Mouse (Mus musculus) CH12.LX (cell line): ENCODE results near the gene Dennd1a. TPM values are rescaled to one million over a fixed set of nuclear protein-coding genes. Genes with fewer than 3 reads are reported as not detected.

ENCODE experiments used
- DNase-seq: peaks from one replicate; pipeline ENCODE4 v3.0.0-alpha.2; 2013; ENCODE audit errors: extremely low read depth
- H3K27ac ChIP-seq: 2 replicates; pipeline ENCODE4 v1.5.1; 2012; ENCODE audit warnings: low read depth, mild to moderate bottlenecking, control low read depth, moderate library complexity; ENCODE audit not compliant: insufficient read depth
- H3K27me3 ChIP-seq: replicated peaks from 2 replicates; pipeline ENCODE3; 2012; ENCODE audit warnings: inconsistent platforms
- H3K36me3 ChIP-seq, 2 experiments: replicated peaks in 1 of 2; 2 replicates each; pipeline versions ENCODE3 to v1.6.1; 2012; ENCODE audit warnings: inconsistent platforms in 1 of 2, low read length in 1 of 2, mild to moderate bottlenecking in 1 of 2, mixed read lengths in 1 of 2, moderate library complexity in 1 of 2; ENCODE audit not compliant: control insufficient read depth in 1 of 2, insufficient read depth in 1 of 2
- H3K4me1 ChIP-seq, 2 experiments: 2 replicates each; pipeline ENCODE4 v1.6.1; 2012; ENCODE audit warnings: inconsistent platforms in 1 of 2, moderate library complexity in 1 of 2; ENCODE audit not compliant: insufficient read depth in 2 of 2, control insufficient read depth in 1 of 2
- H3K4me2 ChIP-seq: 2 replicates; pipeline ENCODE4 v1.6.1; 2012; ENCODE audit warnings: low read depth, mild to moderate bottlenecking, control low read depth; ENCODE audit not compliant: poor library complexity, insufficient read depth, severe bottlenecking
- H3K4me3 ChIP-seq, 3 experiments: fragments of 150-350 bp in 1 of 3; sonication (generic) in 1 of 3; replicated peaks in 1 of 3; 2 replicates each; pipeline versions ENCODE3 to v1.5.1; 2011 to 2012; ENCODE audit warnings: low read depth in 2 of 3, low read length in 2 of 3, mild to moderate bottlenecking in 2 of 3, moderate library complexity in 2 of 3, control low read depth in 1 of 3, improper control_type of control experiment in 1 of 3, inconsistent platforms in 1 of 3, mixed read lengths in 1 of 3; ENCODE audit not compliant: poor library complexity in 1 of 3
- H3K79me2 ChIP-seq: replicated peaks from 2 replicates; pipeline ENCODE4 v1.6.1; 2012; ENCODE audit warnings: mild to moderate bottlenecking, moderate library complexity; ENCODE audit not compliant: control insufficient read depth, poor library complexity, insufficient read depth, severe bottlenecking; ENCODE audit errors: extremely low read depth
- H3K9ac ChIP-seq: 2 replicates; pipeline ENCODE4 v1.6.1; 2012; ENCODE audit warnings: low read depth, mild to moderate bottlenecking, control low read depth, moderate library complexity; ENCODE audit not compliant: insufficient read depth
- H3K9me3 ChIP-seq: replicated peaks from 2 replicates; pipeline ENCODE3; 2012; ENCODE audit warnings: low read length, inconsistent platforms, mixed read lengths
- BHLHE40 ChIP-seq: IDR thresholded peaks from 2 replicates; pipeline ENCODE4 v1.6.1; 2011; ENCODE audit warnings: mild to moderate bottlenecking, low read depth, low read length, improper control_type of control experiment
- E2F4 ChIP-seq: IDR thresholded peaks from 2 replicates; pipeline ENCODE4 v1.6.1; 2011; ENCODE audit warnings: low read depth, low read length, improper control_type of control experiment; ENCODE audit not compliant: insufficient replicate concordance
- ELF1 ChIP-seq: IDR thresholded peaks from 2 replicates; pipeline ENCODE4 v1.6.1; 2014; ENCODE audit warnings: low read depth, mild to moderate bottlenecking, inconsistent platforms, low read length, improper control_type of control experiment
- EP300 ChIP-seq: IDR thresholded peaks from 2 replicates; pipeline ENCODE4 v1.6.1; 2011; ENCODE audit warnings: low read length, improper control_type of control experiment
- ETS1 ChIP-seq: conservative IDR thresholded peaks from 2 replicates; pipeline ENCODE4 v1.6.1; 2012; ENCODE audit warnings: low read depth, mild to moderate bottlenecking, inconsistent platforms, low read length, improper control_type of control experiment, moderate library complexity
- GABPA ChIP-seq: IDR thresholded peaks from 2 replicates; pipeline ENCODE4 v1.6.1; 2012; ENCODE audit warnings: low read depth, low read length, improper control_type of control experiment, inconsistent platforms; ENCODE audit not compliant: insufficient replicate concordance
- JUN ChIP-seq: IDR thresholded peaks from 2 replicates; pipeline ENCODE4 v1.6.1; 2011; ENCODE audit warnings: low read depth, mild to moderate bottlenecking, low read length, improper control_type of control experiment, moderate library complexity; ENCODE audit not compliant: insufficient read depth
- JUND ChIP-seq: conservative IDR thresholded peaks from 2 replicates; pipeline ENCODE4 v1.6.1; 2011; ENCODE audit warnings: low read depth, low read length, improper control_type of control experiment
- KAT2A ChIP-seq: IDR thresholded peaks from 2 replicates; pipeline ENCODE4 v1.6.1; 2012; ENCODE audit warnings: low read length, improper control_type of control experiment, inconsistent platforms; ENCODE audit not compliant: insufficient replicate concordance
- MAFK ChIP-seq: IDR thresholded peaks from 2 replicates; pipeline ENCODE4 v1.6.1; 2011; ENCODE audit warnings: low read length, improper control_type of control experiment; ENCODE audit not compliant: insufficient replicate concordance
- MAX ChIP-seq: IDR thresholded peaks from 2 replicates; pipeline ENCODE4 v1.6.1; 2011; ENCODE audit warnings: low read length, improper control_type of control experiment
- MAZ ChIP-seq: IDR thresholded peaks from 2 replicates; pipeline ENCODE4 v1.6.1; 2012; ENCODE audit warnings: low read depth, mild to moderate bottlenecking, inconsistent platforms, low read length, improper control_type of control experiment, moderate library complexity
- MEF2A ChIP-seq: IDR thresholded peaks from 2 replicates; pipeline ENCODE4 v1.6.1; 2014; ENCODE audit warnings: low read depth, mild to moderate bottlenecking, inconsistent platforms, low read length, improper control_type of control experiment, borderline replicate concordance
- MXI1 ChIP-seq: IDR thresholded peaks from 2 replicates; pipeline ENCODE4 v1.6.1; 2011; ENCODE audit warnings: mild to moderate bottlenecking, low read depth, low read length, improper control_type of control experiment
- NELFE ChIP-seq: IDR thresholded peaks from 2 replicates; pipeline ENCODE4 v1.6.1; 2011; ENCODE audit warnings: low read depth, low read length, improper control_type of control experiment
- POLR2A ChIP-seq: IDR thresholded peaks from 2 replicates; pipeline ENCODE4 v1.6.1; 2011; ENCODE audit warnings: low read depth, mild to moderate bottlenecking, improper control_type of control experiment, low read length
- POLR2AphosphoS2 ChIP-seq: IDR thresholded peaks from 2 replicates; pipeline ENCODE4 v1.6.1; 2011; ENCODE audit warnings: low read depth, low read length, improper control_type of control experiment
- RAD21 ChIP-seq: IDR thresholded peaks from 2 replicates; pipeline ENCODE4 v1.6.1; 2011; ENCODE audit warnings: low read depth, mild to moderate bottlenecking, low read length, improper control_type of control experiment, moderate library complexity
- TBP ChIP-seq: conservative IDR thresholded peaks from 2 replicates; pipeline ENCODE4 v1.6.1; 2011; ENCODE audit warnings: low read depth, low read length, improper control_type of control experiment
- USF2 ChIP-seq: conservative IDR thresholded peaks from 2 replicates; pipeline ENCODE4 v1.6.1; 2011; ENCODE audit warnings: low read depth, low read length, improper control_type of control experiment
- ZC3H11A ChIP-seq: IDR thresholded peaks from 2 replicates; pipeline ENCODE4 v1.6.1; 2012; ENCODE audit warnings: low read depth, mild to moderate bottlenecking, inconsistent platforms, low read length, improper control_type of control experiment
- ZKSCAN1 ChIP-seq: IDR thresholded peaks from 2 replicates; pipeline ENCODE4 v1.6.1; 2012; ENCODE audit warnings: low read depth, inconsistent platforms, low read length, improper control_type of control experiment, borderline replicate concordance
- ZMIZ1 ChIP-seq: IDR thresholded peaks from 2 replicates; pipeline ENCODE4 v1.6.1; 2012; ENCODE audit warnings: low read depth, mild to moderate bottlenecking, inconsistent platforms, low read length, improper control_type of control experiment
- ZNF384 ChIP-seq: IDR thresholded peaks from 2 replicates; pipeline ENCODE4 v1.6.1; 2012; ENCODE audit warnings: low read depth, low read length, improper control_type of control experiment, inconsistent platforms
- dilution Hi-C: fragments of 300-500 bp; cut with MboI; formaldehyde crosslinking; loops from 2 replicates; pipeline ENCODE4 v1.14.3; 2020; ENCODE audit warnings: low sequenced_read_pairs; ENCODE audit not compliant: extremely low pct_unique_long_range_greater_than_20kb, extremely low pct_ligation_motif_present
- in situ Hi-C: fragments of 300-500 bp; cut with MboI; formaldehyde crosslinking; loops from 3 replicates; pipeline ENCODE4 v1.14.3; 2019; ENCODE audit warnings: low sequenced_read_pairs, low pct_ligation_motif_present, low pct_unique_long_range_greater_than_20kb, mixed read lengths
- polyA plus RNA-seq: library from polyadenylated mRNA; unstranded; fragments of >175 nt; gene quantifications from 2 replicates; pipeline ENCODE4 v1.2.1, GENCODE M21; 2012; ENCODE audit warnings: low read depth; ENCODE audit not compliant: insufficient read length
- total RNA-seq, 2 experiments: library from RNA; depleted of rRNA; stranded (reverse); fragments of 300-350 nt in 1 of 2; fragments of >200 nt in 1 of 2; gene quantifications; 2 replicates each; pipeline ENCODE4 v1.2.3; 2012 to 2014

Gene Dennd1a
- total and polyA plus RNA-seq, 3 experiments, result 2.7 to 7.3 (median 4.3) TPM

GRCm38 (mm10) chr2:37940845-37941361 is 346.3 kb downstream of the Dennd1a start:
- no peak overlapping the region for H3K4me3 ChIP-seq
- H3K4me1 ChIP-seq, result no peaks in the 10 kb centered on the region
- no peak overlapping the region for H3K27ac ChIP-seq
- no peaks in the 10 kb centered on the region for H3K9me3 ChIP-seq
- dilution Hi-C loops, result no loop called here
- H3K36me3 ChIP-seq, result peaks cover 0 to 7% of the 10 kb centered on the region in 2 experiments
- in situ Hi-C loops, result no loop called here
- H3K4me2 ChIP-seq, result no peak overlapping the region
- no peak overlapping the region for H3K9ac ChIP-seq
- H3K27me3 ChIP-seq, result no peaks in the 10 kb centered on the region
- no peak for TF ChIP-seq JUN
- TF ChIP-seq MAZ, result no peak
- TF ChIP-seq TBP, result no peak
- no peak for TF ChIP-seq ZMIZ1
- TF ChIP-seq MXI1, result no peak
- TF ChIP-seq ZNF384, result no peak
- no peak for TF ChIP-seq EP300
- TF ChIP-seq JUND, result no peak
- TF ChIP-seq POLR2AphosphoS2, result no peak
- TF ChIP-seq E2F4, result no peak
- TF ChIP-seq KAT2A, result no peak
- TF ChIP-seq ZC3H11A, result no peak
- no peak for TF ChIP-seq GABPA
- no peak for TF ChIP-seq ELF1
- no peak for TF ChIP-seq BHLHE40
- TF ChIP-seq USF2, result no peak
- TF ChIP-seq MAFK, result no peak
- H3K79me2 ChIP-seq, result no peaks in the 10 kb centered on the region
- no peak for DNase-seq

- TF ChIP-seq ZC3H11A, result no peak
- TF ChIP-seq RAD21, result no peak
- TF ChIP-seq ZKSCAN1, result no peak
- TF ChIP-seq ZMIZ1, result no peak
- TF ChIP-seq MEF2A, result no peak
- no peak for TF ChIP-seq ELF1
- no peak for TF ChIP-seq POLR2A
- TF ChIP-seq KAT2A, result no peak
- TF ChIP-seq POLR2AphosphoS2, result no peak
- no peak for TF ChIP-seq MAX
- no peak for TF ChIP-seq NELFE
- no peak for TF ChIP-seq ETS1
- dilution Hi-C loops (no loop called here), in situ Hi-C loops (no loop called here)
- Histone ChIP-seq H3K79me2 (no peaks in the 10 kb centered on the region), H3K9ac (no peak overlapping the region), H3K4me2 (no peak overlapping the region), H3K27ac (no peak overlapping the region), H3K4me1 (no peaks in the 10 kb centered on the region), H3K36me3 (peaks cover 0 to 16% of the 10 kb centered on the region in 2 experiments), H3K27me3 (no peaks in the 10 kb centered on the region), H3K9me3 (no peaks in the 10 kb centered on the region), H3K4me3 (no peak overlapping the region)
- DNase-seq, result no peak
These were observed 347.2 kb downstream of the Dennd1a start for GRCm38 (mm10) chr2:37939997-37940396.
